Mouse (Mus musculus): ENCODE data around the gene Kremen1. TPM values are rescaled to one million over a fixed set of nuclear protein-coding genes. Genes with fewer than 3 reads are reported as not detected.

Kremen1 gene
- total RNA-seq, 2 experiments from 2014 or later: 99.8 to 106 TPM

DNA sequence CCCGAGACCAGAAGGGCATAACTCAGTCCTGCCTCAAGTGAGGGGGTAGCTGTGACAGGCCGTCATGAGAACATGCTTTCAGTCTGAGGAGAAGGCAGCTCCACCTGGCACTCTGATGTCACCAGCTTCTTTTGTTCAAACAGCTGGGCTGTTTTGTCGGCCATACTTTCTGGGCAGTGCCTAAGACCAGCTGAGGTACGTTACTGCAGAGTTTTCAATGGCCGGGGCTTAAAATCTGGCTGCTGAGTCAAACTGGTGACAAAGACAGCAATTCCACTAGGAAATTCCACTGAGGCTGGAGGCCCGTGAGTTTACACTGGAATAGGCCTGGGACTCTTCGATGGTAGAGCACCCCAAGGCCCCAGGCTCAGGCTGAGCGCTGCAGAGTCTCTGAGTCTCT, 84.7 kb downstream of the Kremen1 start:
- DNase-seq (ENCODE audit: low spot score in 2 of 2): no peak

- DNase-seq (ENCODE audit: low spot score in 2 of 2): no peak
Observed at GRCm38 (mm10) chr11:5175866-5176265, 85.5 kb downstream of the Kremen1 start.

- no peak for DNase-seq (ENCODE audit: low spot score in 2 of 2)
Observed at GRCm38 (mm10) chr11:5175141-5175540, 86.2 kb downstream of the Kremen1 start.

DNA sequence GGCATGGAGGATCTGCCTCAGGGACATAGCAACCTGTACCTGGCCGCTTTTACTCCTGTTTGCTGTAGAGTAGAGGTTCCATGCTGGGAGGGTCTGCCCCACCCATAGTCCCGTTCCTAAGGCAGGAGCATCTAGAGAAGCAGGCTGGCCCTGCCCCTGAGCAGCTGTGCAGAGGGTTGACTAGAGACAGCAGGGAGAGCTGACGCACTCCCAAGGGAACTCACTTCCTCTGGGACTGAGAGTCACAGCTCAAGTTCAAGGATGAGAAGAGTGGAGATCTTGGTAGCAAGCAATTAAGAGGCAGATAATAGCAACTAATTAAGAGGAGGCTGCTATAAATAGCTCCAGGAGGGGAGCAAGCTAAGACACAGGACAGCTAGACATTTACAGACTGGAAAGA, 88.5 kb downstream of the Kremen1 start:
- no peak for DNase-seq (ENCODE audit: low spot score in 2 of 2)

DNA sequence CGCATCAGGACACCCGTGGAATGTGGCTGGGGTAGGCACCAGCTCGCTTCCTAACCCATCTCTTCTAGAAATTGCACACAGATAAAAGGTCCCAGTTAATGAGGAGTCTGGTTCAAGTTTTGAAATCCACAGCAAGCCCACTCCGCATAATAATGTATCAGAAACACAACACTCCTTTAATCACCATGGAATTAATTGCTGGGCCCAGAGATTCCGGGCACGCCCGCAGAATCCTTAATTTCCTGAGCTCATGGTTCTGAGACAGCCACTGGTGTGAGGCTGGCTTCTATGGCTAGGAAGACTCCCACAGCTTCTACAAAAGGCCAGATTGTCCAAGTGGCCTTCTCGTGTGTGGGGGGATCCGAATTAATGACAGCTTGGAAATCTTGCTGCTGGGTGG, 94.0 kb downstream of the Kremen1 start:
- no peak for DNase-seq (ENCODE audit: low spot score in 2 of 2)

GRCm38 (mm10) chr11:5165471-5165916, 95.9 kb downstream of the Kremen1 start:
- DNase-seq (ENCODE audit: low spot score in 2 of 2): peak in 1 of 2 experiments; percentile 46

DNA sequence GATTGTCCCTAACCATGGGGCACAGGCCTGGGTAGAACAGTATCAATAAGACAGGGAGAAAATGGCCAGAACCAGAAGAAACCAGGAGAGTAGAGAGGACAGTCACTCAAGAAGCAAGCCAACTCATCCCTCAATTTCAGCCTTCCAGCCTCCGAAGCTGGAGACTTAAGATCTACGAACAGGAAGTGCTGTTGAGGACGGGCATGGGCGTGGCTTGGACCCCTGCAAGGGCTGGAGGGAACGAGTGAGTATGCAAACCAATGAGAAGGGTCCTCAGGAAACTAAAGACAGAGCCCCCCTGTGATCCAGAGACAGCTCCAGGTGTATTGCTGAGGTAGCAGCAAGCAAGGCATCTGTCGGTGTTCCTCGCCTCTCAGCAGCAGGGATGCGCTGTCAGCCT, 97.0 kb downstream of the Kremen1 start:
- no peak for DNase-seq (ENCODE audit: low spot score in 2 of 2)

- no peak for DNase-seq (ENCODE audit: low spot score in 2 of 2)
Observed at GRCm38 (mm10) chr11:5163421-5163820, 97.9 kb downstream of the Kremen1 start.

DNA sequence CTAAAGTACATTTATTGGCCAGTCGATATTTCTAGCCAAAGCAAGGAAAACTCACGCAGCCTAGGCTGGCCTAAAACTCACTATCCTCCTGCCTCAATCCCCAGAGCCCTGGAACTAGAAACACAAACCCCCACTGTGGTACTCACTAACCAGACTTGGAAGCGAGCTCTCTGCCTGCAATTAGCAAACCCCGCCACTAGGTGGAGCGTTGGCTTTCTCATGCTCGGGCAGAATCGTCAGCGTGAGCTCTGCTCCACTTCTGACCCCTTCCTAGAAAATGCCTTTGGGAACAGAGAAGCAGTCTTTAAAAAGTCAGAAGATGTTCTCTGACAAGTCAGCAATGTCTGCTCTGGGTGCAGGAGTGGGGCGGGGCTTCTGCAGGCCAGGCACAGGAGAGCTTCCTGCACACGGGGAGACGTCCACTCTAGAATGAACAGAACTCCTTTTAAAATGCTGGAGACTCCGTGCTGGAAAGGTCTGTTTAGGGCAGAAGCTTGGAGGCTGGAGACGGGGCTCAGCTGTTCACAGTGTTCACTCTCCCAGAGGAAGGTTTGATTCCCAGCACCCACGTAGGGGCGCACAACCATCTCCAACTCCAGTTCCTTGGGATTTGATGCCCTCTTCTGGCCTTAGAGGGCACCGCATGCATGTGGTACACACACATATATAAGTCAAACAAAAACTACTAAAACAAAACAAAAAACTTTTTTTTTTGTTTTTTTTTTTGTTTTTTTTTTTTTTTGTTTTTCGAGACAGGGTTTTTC, 100.5 kb downstream of the Kremen1 start:
- DNase-seq (ENCODE audit: low spot score in 2 of 2): no peak

DNA sequence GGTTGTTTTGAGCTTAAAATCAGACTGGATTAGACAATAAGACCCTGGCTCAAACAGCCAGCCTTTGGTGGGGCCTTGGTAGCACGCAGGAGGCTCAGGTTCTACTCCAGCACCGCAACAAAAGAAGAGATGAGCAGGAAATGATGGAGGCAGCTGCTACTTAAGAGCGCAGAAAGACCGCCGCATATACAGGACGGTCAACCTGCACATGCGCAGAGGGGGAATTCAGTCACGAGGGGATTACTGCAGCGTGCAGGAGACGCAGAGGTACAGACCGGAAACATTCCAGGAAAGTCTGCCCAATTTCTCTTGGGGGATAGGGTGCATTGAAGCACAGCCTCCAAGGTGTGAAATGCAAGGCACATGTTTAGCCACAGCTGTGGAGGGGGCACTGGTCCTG, 103.3 kb downstream of the Kremen1 start:
- no peak for DNase-seq (ENCODE audit: low spot score in 2 of 2)

GRCm38 (mm10) chr11:5154961-5155805, 106.2 kb downstream of the Kremen1 start:
- no peak for DNase-seq (ENCODE audit: low spot score in 2 of 2)

DNA sequence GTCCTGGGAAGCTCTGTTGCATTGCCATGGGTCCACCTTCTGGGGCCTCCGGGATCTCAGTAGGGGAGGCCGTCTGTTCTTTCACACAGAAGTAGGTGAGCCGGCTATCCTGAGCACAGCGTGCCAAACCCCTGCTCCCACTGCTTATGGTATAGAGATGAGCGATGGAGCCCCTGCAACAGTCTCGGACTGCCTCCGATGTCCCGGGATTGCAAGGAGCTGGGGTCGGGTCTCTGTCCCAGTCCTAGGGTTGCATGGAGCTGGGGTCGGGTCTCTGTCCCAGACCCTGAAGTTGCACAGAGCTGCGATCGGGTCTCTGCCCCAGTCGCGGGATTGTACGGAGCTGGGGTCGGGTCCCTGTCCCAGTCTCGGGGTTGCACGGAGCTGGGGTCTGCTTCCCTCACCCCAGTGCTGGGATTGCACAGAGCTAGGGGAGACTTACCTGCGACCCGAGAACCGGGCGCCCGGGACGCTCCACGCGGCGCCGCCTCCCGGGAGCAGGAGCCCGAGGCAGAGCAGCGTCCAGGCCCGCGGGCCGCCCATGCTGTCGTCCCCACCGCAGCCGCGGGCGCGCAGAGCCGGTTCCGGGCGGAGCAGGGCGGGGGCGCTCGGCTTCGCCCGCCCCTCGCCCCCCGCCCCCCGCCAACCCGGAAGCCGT, 109.5 kb downstream of the Kremen1 start, which contains the start of gene Emid1:
TSS of gene Emid1 (minus strand) at position 578 of the 658 bp plus-strand sequence.
- DNase-seq (ENCODE audit: low spot score in 2 of 2): no peak

- no peak for DNase-seq (ENCODE audit: low spot score in 2 of 2)
Observed at GRCm38 (mm10) chr11:5151247-5151630, 110.1 kb downstream of the Kremen1 start.

GRCm38 (mm10) chr11:5150416-5151246, 110.7 kb downstream of the Kremen1 start:
- DNase-seq (ENCODE audit: low spot score in 2 of 2): peak; percentile 21 to 56

DNA sequence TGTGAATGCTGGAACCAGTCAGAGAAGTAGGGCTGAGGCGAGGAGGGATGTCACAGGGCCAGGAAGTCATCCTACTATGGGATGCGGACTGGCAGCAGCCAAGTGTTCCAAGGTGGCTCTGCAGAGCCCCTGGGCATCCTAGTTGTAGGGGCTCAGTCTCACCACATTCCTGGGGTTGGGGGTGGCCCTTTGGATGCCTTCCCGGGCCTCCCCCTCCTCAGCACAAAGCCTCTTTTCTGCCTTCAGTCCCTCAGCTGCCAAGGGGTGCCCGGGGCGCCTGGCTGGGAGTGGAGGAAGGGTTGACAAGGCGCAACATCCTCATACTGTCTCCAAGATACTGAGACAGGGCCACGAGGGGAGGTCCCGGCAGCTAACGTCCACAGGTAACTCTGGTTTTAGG, 111.4 kb downstream of the Kremen1 start:
- no peak for DNase-seq (ENCODE audit: low spot score in 2 of 2)

DNA sequence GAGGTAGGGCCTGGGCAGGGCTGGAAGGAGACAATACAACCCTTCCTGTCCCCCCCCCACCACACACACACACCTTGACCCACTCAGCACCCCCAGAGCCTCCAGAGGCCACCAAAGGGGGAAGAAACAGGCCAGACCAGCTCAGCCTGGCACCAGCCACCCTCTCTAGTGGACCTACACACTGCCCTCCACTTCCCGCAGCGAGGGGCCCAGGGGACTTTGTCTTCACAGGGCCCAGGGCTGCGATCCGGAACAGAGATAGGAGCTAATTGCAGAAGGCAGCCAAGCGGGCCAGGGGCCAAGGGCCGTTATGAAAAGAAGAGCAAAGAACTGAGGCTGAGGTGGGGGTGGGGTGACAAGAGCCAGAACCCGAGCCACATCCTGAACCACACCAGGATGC, 112.1 kb downstream of the Kremen1 start:
- DNase-seq (ENCODE audit: low spot score in 2 of 2): no peak

- DNase-seq (ENCODE audit: low spot score in 2 of 2): no peak
Observed at GRCm38 (mm10) chr11:5145600-5145999, 115.8 kb downstream of the Kremen1 start.

- DNase-seq (ENCODE audit: low spot score in 2 of 2): no peak
Observed at GRCm38 (mm10) chr11:5141965-5142364, 119.4 kb downstream of the Kremen1 start.

Data from gastrocnemius, postnatal 4 days (tissue).